Mouse (Mus musculus) intestine, postnatal 0 days (tissue): ENCODE results near the gene Iqgap3. TPM values are rescaled to one million over a fixed set of nuclear protein-coding genes. Genes with fewer than 3 reads are reported as not detected.

Source experiments
- ATAC-seq: fragments of 200-750 bp; cut with Nextera tagmentation; 2 replicates; pipeline ENCODE4 v1.8.0; 2017; ENCODE audit warnings: mild to moderate bottlenecking, moderate TSS enrichment, moderate library complexity
- H3K27ac ChIP-seq: fragments of 300-500 bp; sonication (generic); 2 replicates; pipeline ENCODE4 v1.5.1; 2014; ENCODE audit warnings: mild to moderate bottlenecking, low read depth, low read length, moderate library complexity
- H3K27me3 ChIP-seq: fragments of 300-500 bp; sonication (generic); replicated peaks from 2 replicates; pipeline ENCODE4 v1.6.1; 2014; ENCODE audit warnings: low read length, mixed read lengths; ENCODE audit not compliant: control insufficient read depth, insufficient read depth
- H3K36me3 ChIP-seq: fragments of 300-500 bp; sonication (generic); 2 replicates; pipeline ENCODE4 v1.6.1; 2014; ENCODE audit warnings: mild to moderate bottlenecking, moderate library complexity; ENCODE audit not compliant: control insufficient read depth, insufficient read depth
- H3K4me1 ChIP-seq: fragments of 300-500 bp; sonication (generic); replicated peaks from 2 replicates; pipeline ENCODE4 v1.6.1; 2014; ENCODE audit warnings: antibody characterized with exemption, low read length, mixed read lengths; ENCODE audit not compliant: control insufficient read depth, insufficient read depth
- H3K4me2 ChIP-seq: fragments of 300-500 bp; sonication (generic); replicated peaks from 2 replicates; pipeline ENCODE4 v1.6.1; 2014; ENCODE audit warnings: low read depth, mild to moderate bottlenecking, moderate library complexity
- H3K4me3 ChIP-seq: fragments of 300-500 bp; sonication (generic); 2 replicates; pipeline ENCODE4 v1.5.1; 2014; ENCODE audit warnings: low read depth, low read length
- H3K9ac ChIP-seq: fragments of 300-500 bp; sonication (generic); 2 replicates; pipeline ENCODE4 v1.6.1; 2014; ENCODE audit warnings: mild to moderate bottlenecking, low read depth, low read length
- H3K9me3 ChIP-seq: fragments of 300-500 bp; sonication (generic); 2 replicates; pipeline ENCODE4 v1.6.1; 2016; ENCODE audit warnings: mixed run types; ENCODE audit not compliant: control insufficient read depth
- CTCF ChIP-seq: sonication (generic); IDR thresholded peaks from 2 replicates; pipeline ENCODE4 v1.5.1; 2016; ENCODE audit warnings: low read depth, mild to moderate bottlenecking, control low read depth, antibody characterized with exemption, moderate library complexity
- WGBS: fragments of 180-500 bp; shearing (Covaris S2); extraction: QIAGEN DNeasy Blood & Tissue Kit; methylation state at CpG from one replicate; pipeline ENCODE4 v1.1.7; 2014; 5-methylcytosine and 5-hydroxymethylcytosine counted together
- polyA plus RNA-seq: library from polyadenylated mRNA; unstranded; fragments of >200 nt; fragmentation: Nextera tagmentation; extraction: Ambion mirVana; gene quantifications from 2 replicates; pipeline ENCODE4 v1.2.1, GENCODE M21; 2015

Gene Iqgap3
- polyA plus RNA-seq, 1 experiment from 2014 or later: 4.3 TPM

DNA sequence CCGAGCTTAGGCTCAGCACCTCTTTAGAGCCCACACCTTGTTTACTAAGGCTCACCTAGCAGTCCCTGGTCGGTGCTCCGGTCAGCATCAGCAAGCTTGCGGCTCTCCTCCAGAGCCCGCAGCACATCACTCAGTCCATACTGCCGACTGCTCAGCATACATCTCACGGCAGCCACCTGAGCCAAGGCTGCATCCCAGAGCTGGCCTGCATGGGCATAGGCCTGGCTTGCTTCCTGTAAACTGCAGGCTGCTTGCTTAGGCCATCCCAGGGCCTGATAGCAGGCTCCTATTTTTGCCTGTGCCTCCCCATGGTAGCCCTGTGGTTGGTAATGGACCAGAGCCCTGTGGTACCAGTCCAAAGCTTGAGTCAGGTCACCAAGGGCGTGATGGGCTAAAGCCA is 7.0 kb upstream of the Iqgap3 start:
- Histone ChIP-seq H3K4me3 (no peak overlapping the region), H3K9me3 (no peaks in the 10 kb centered on the region), H3K36me3 (no peaks in the 10 kb centered on the region), H3K4me1 (no peaks in the 10 kb centered on the region), H3K27ac (no peak overlapping the region), H3K9ac (no peak overlapping the region), H3K27me3 (0 out of 2 replicates have a peak, but pooled peaks cover 3% of the 10 kb centered on the region), H3K4me2 (no peak overlapping the region)
- no peak for TF ChIP-seq CTCF
- 80% methylated on average over 8 of the region's 8 CpGs for WGBS
- ATAC-seq: no peak

DNA sequence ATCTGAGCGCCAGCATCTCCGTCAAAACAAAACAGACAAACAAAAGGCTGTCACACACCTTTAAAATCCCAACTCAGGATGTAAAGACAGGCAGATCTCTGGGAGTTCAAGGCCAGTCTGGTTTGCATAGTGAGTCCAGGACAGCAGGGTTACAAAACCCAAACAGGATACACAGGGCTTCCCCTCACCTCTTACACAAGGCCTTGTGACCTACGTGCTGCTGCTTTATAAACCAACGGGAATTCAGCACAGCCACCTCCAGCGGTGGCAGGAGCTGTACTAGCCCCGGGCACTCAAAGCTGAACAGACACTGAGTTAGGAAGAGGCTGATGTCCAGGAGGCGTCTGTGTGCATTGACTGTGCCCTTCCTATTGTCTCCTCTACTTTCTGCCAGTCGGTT is 4.3 kb upstream of the Iqgap3 start:
- ATAC-seq: no peak
- no peak for TF ChIP-seq CTCF
- no peak overlapping the region for H3K4me3 ChIP-seq
- H3K27me3 ChIP-seq: 0 out of 2 replicates have a peak, but pooled peaks cover 3% of the 10 kb centered on the region
- no peak overlapping the region for H3K27ac ChIP-seq
- 42% methylated on average over 8 of the region's 8 CpGs for WGBS
- no peaks in the 10 kb centered on the region for H3K36me3 ChIP-seq
- H3K4me2 ChIP-seq: no peak overlapping the region
- H3K4me1 ChIP-seq: 0 out of 2 replicates have a peak, but pooled peaks cover 3% of the 10 kb centered on the region
- no peaks in the 10 kb centered on the region for H3K9me3 ChIP-seq
- H3K9ac ChIP-seq: no peak overlapping the region

DNA sequence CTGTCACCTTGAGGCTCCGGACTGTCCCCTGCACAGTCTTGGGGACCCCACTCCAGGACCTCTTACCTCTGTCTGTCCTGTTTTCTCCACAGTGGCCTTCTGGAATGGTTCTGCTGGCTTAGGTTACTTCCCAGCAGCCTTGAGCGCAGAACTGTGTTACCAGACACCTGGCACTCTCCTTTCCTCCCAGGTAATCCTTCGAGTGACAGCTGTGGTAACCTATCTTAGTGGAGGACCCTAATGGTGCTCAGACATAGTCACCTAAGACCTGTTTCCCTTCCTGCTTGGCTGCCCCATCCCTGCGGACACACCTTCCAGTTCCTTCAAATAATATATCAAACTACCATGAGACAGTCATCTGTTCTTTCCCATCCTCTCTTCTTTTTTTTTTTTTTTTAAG is 3.6 kb upstream of the Iqgap3 start, which contains the start of gene Ttc24:
Gene Ttc24, minus strand, starts transcription at position 101 of the 400 bp plus-strand sequence.
- H3K4me3 ChIP-seq: no peak within 1 kb of the TSS
- H3K4me1 ChIP-seq: 0 out of 2 replicates have a peak, but pooled peaks cover 4% of the 10 kb centered on the region
- no peak within 1 kb of the TSS for H3K9ac ChIP-seq
- H3K4me2 ChIP-seq: no peak within 1 kb of the TSS
- no peak for ATAC-seq
- H3K27me3 ChIP-seq: 0 out of 2 replicates have a peak, but pooled peaks cover 3% of the 10 kb centered on the region
- 72% methylated on average over 4 of the region's 4 CpGs for WGBS
- no peaks in the 10 kb centered on the region for H3K36me3 ChIP-seq
- no peak for TF ChIP-seq CTCF
- H3K9me3 ChIP-seq: no peaks in the 10 kb centered on the region
- no peak within 1 kb of the TSS for H3K27ac ChIP-seq

DNA sequence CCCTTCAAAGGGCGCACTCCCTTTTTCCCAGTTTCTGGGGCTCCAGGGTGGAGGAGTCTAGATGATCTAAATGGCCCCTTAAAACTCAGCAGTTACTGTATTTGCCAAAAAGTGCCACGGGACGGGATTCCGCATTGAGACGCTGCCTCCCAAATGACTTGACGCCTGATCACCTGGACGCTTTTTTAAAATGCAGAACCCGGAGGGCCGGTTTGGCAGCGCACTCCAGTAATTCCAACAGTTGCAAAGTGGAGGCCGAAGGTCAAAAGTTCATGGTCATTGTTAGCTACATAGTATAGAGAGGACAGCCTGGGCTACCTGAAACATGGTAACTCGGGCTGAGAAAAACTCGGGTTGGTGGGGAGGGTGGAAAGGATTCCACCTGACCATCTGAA is 450 bp downstream of the Iqgap3 start:
- H3K27ac ChIP-seq: no peak overlapping the region
- peak overlapping the region; percentile 40 for H3K9ac ChIP-seq
- peak overlapping the region; percentile 63 for H3K4me3 ChIP-seq
- H3K9me3 ChIP-seq: no peaks in the 10 kb centered on the region
- TF ChIP-seq CTCF: no peak
- peaks cover 6% of the 10 kb centered on the region for H3K36me3 ChIP-seq
- H3K27me3 ChIP-seq: 0 out of 2 replicates have a peak, but pooled peaks cover 3% of the 10 kb centered on the region
- H3K4me2 ChIP-seq: peak overlapping the region; percentile 91
- 0 out of 2 replicates have a peak, but pooled peaks cover 4% of the 10 kb centered on the region for H3K4me1 ChIP-seq
- 1% methylated on average over 13 of the region's 13 CpGs for WGBS
- 0 out of 2 replicates have a peak, but pooled peaks have one; percentile 11 for ATAC-seq

DNA sequence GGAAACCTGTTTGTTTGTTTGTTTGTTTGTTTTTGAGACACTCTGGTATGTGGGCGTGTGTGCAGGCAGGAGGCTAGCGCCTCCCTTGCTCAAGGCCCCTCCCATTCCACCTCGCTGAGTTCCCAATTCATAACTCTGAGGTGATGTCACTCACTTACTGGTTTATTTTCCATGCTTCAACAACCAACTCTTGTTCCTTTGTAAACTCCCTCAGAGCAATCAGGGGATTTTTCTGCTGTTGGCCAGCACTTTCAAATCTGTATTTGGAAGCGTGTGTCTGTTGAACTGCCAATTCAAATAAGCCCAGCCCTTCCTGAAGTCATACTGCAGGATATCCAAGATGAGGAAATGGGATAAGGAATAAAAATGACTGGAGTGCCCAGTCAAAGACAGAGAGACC is 892 bp downstream of the Iqgap3 start:
- H3K4me2 ChIP-seq: peak overlapping the region; percentile 91
- H3K4me3 ChIP-seq: peak overlapping the region; percentile 63
- peaks cover 6% of the 10 kb centered on the region for H3K36me3 ChIP-seq
- TF ChIP-seq CTCF: no peak
- H3K27me3 ChIP-seq: 0 out of 2 replicates have a peak, but pooled peaks cover under 1% of the 10 kb centered on the region
- 0 out of 2 replicates have a peak, but pooled peaks cover 4% of the 10 kb centered on the region for H3K4me1 ChIP-seq
- ATAC-seq: no peak
- no peak overlapping the region for H3K27ac ChIP-seq
- H3K9me3 ChIP-seq: no peaks in the 10 kb centered on the region
- H3K9ac ChIP-seq: no peak overlapping the region
- 1% methylated on average over 4 of the region's 4 CpGs for WGBS

DNA sequence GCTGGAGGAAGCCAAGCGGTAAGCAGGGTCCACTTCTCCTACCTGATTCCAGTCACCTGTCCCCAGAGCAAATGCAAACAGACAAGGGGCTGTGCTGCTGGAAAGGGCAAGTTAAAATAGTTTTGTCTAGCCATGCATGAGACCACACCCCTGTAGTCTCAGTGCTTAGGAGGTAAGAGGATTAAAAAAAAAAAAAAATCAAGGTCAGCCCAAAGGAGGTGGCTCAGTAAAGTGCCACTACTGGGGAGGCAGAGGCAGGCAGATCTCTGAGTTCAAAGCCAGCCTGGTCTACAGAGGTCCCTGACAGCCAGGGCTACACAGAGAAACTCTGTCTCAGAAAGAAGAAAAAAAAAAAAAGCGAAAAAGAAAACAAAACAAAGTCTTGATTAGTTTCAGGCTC is 2.2 kb downstream of the Iqgap3 start:
- Histone ChIP-seq H3K9ac (no peak overlapping the region), H3K27me3 (no peaks in the 10 kb centered on the region), H3K4me2 (no peak overlapping the region), H3K27ac (no peak overlapping the region), H3K4me3 (no peak overlapping the region), H3K9me3 (no peaks in the 10 kb centered on the region), H3K36me3 (peaks cover 10% of the 10 kb centered on the region), H3K4me1 (0 out of 2 replicates have a peak, but pooled peaks cover 4% of the 10 kb centered on the region)
- no peak for TF ChIP-seq CTCF
- ATAC-seq: no peak
- WGBS: 97% methylated on average over 2 of the region's 2 CpGs
